Mouse (Mus musculus): ENCODE results near the gene Doc2b. TPM values are rescaled to one million over a fixed set of nuclear protein-coding genes. Genes with fewer than 3 reads are reported as not detected.
"Not testable (repeated sequence)": the region's sequence is repeated elsewhere in the genome, so short reads cannot be mapped to it uniquely, and the experiment has no call there.

Doc2b gene
- polyA plus RNA-seq, 1 experiment from 2014 or later: 3.5 TPM

DNA sequence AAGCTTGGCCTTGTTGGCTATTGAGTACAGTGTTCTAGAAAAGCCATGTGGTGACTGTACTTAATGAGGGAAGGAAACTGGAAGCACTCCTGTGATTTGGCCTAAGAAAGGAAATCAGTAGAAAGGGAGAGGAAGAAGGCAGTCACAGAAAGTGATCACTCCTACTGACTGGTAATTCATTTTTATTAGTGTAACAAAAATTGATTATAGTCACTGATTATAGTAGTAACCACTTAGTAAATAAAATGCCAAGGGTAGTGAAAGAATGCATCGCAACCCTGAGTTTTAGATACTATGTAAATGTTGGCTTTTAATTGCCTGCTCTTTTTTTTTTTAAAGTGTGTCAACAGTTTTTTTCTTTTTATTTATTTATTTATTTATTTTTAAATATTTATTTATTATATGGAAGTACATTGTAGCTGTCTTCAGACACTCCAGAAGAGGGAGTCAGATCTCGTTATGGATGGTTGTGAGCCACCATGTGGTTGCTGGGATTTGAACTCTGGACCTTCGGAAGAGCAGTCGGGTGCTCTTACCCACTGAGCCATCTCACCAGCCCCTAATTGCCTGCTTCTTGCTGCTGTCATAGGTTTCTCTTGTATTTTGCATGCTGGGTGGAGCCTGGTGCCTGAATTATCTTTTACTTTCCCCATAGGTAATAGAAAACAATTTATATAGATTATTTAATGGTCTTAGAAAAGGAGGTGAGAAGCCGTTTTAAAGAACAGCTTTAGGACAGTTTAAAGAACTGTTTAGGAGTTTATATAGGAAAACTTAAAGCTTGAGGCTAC, 60.2 kb downstream of the Doc2b start:
- 79% methylated on average over 5 of the region's 5 CpGs for WGBS
- Histone ChIP-seq H3K9ac (replicated peaks; ENCODE audit: low read length) (no peak overlapping the region), H3K4me2 (ENCODE audit: low read length) (peak overlapping the region; percentile 80), H3K27me3 (ENCODE audit: control insufficient read depth, insufficient read depth, low read length) (no peaks in the 10 kb centered on the region), H3K4me1 (ENCODE audit: control insufficient read depth, insufficient read depth, low read length) (peaks cover 49% of the 10 kb centered on the region), H3K9me3 (ENCODE audit: control insufficient read depth, low read length) (no peaks in the 10 kb centered on the region), H3K27ac (replicated peaks; ENCODE audit: low read depth, low read length) (no peak overlapping the region), H3K4me3 (replicated peaks; ENCODE audit: low read depth, low read length) (peak overlapping the region; percentile 96), H3K36me3 (ENCODE audit: control insufficient read depth, insufficient read depth, low read length) (no peaks in the 10 kb centered on the region; the same call in 1 of the 2 replicates)
- DNase-seq (no peak), ATAC-seq (ENCODE audit: low FRiP score, low TSS enrichment) (no peak)

DNA sequence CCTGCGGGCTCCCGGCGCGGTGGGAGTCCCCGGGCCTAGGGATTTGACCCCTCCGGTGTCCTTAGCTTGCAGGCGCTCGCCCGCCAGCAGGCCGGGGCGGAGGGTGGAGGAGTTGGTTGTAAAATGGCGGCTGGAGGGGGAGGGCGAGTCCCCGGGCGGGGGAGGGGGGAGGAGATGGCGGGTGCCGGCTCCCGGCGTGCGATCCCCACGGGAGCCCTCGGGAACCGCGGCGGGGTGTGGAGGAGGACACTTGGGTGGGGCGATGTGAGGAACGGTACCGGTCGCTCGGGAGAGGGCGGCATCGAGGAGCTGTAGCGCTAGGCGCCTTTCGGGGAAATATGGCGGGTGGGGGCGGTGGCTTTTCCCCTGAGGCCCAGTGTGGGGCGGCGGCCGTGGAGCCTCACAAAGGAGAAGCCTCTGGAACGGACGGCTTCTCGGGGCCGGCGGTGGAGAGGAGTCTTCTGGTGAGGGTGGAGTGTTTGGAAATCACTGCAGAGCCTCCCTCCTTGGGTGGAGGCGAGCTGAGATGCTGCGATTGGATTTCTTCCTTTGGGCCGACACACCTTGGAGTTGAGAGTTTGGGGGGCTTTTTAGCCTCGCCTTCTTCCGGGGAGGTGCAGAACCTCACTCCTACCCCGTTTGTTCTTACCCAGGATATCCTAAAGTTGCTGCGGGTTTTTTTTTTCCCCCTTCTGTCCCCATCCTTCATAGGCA, 62.5 kb downstream of the Doc2b start:
- H3K4me1 ChIP-seq (ENCODE audit: control insufficient read depth, insufficient read depth, low read length): peaks cover 44% of the 10 kb centered on the region
- under 1% methylated on average over 45 of the region's 52 CpGs for WGBS
- no peaks in the 10 kb centered on the region; the same call in 1 of the 2 replicates for H3K36me3 ChIP-seq (ENCODE audit: control insufficient read depth, insufficient read depth, low read length)
- H3K27me3 ChIP-seq (ENCODE audit: control insufficient read depth, insufficient read depth, low read length): no peaks in the 10 kb centered on the region
- DNase-seq (peak; percentile 85), ATAC-seq (ENCODE audit: low FRiP score, low TSS enrichment) (peak; percentile 76)
- peak overlapping the region; percentile 96 for H3K4me3 ChIP-seq (replicated peaks; ENCODE audit: low read depth, low read length)
- peak overlapping the region; percentile 80 for H3K4me2 ChIP-seq (ENCODE audit: low read length)
- H3K27ac ChIP-seq (replicated peaks; ENCODE audit: low read depth, low read length): peak overlapping the region; percentile 100
- H3K9ac ChIP-seq (replicated peaks; ENCODE audit: low read length): peak overlapping the region; percentile 99
- no peaks in the 10 kb centered on the region for H3K9me3 ChIP-seq (ENCODE audit: control insufficient read depth, low read length)

DNA sequence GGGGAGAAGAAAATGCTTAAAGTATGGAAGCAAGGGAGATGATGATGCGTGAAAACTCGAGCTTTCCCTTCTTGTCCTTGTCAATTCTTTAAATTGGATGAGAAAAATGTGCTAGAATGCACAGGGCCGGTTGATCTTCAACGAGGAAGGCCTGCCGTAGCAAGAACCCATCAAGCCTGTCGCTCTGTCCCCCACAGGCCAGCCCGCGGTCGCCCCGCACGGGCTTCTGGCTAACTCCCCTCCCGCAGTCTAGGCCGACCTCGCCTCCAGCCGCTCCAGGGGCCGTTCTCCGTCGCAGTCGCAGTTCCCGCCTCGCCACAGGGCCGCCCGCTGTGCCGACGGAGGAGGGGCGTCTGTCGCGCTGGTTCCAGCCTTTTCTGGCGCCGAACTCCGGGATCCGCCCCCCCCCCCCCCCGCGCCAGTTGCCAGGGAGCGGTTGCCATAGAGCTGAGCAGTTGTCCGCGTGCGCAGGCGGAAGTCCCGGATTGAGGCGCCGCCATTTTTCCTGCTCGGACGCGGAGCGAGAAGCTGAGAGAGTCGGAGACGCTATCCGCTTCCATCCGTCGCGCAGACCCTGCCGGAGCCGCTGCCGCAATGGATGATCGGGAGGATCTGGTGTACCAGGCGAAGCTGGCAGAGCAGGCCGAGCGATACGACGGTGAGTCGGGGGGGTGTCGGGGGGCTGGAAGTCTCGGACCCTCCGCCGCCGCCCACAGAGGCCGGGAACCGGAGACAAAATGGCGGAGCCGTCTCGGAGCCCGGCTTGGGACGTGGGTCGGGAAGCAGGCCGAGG, 63.2 kb downstream of the Doc2b start, which contains the start of gene Ywhae:
Gene Ywhae (plus strand): TSS at position 436 of the 793 bp plus-strand sequence.
- Histone ChIP-seq H3K9me3 (ENCODE audit: control insufficient read depth, low read length) (no peaks in the 10 kb centered on the region), H3K4me3 (replicated peaks; ENCODE audit: low read depth, low read length) (peak within 1 kb of the TSS; percentile 96), H3K27ac (replicated peaks; ENCODE audit: low read depth, low read length) (peak within 1 kb of the TSS; percentile 100), H3K4me1 (ENCODE audit: control insufficient read depth, insufficient read depth, low read length) (peaks cover 39% of the 10 kb centered on the region), H3K36me3 (ENCODE audit: control insufficient read depth, insufficient read depth, low read length) (no peaks in the 10 kb centered on the region), H3K4me2 (ENCODE audit: low read length) (peak within 1 kb of the TSS; percentile 80), H3K9ac (replicated peaks; ENCODE audit: low read length) (peak within 1 kb of the TSS; percentile 99), H3K27me3 (ENCODE audit: control insufficient read depth, insufficient read depth, low read length) (no peaks in the 10 kb centered on the region)
- peak; percentile 91 for ATAC-seq (ENCODE audit: low FRiP score, low TSS enrichment)
- peak; percentile 96 for DNase-seq
- WGBS: under 1% methylated on average over 66 of the region's 76 CpGs

DNA sequence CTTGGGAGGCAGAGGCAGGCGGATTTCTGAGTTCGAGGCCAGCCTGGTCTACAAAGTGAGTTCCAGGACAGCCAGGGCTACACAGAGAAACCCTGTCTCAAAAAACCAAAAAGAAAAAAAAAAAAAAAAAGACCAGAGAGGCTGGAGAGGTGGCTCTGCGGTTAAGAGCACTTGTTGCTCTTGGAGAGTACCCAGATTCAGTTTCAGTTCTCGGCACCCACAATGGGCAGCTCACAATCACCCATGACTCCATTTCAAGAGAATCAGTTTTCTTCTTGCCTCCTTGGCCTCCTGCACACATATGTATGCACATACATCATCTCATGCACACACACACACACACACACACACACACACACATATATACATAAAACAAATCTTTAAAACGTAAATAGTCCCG, 68.2 kb downstream of the Doc2b start:
- H3K27ac ChIP-seq (replicated peaks; ENCODE audit: low read depth, low read length); H3K9me3 ChIP-seq (ENCODE audit: control insufficient read depth, low read length); H3K36me3 ChIP-seq (ENCODE audit: control insufficient read depth, insufficient read depth, low read length); H3K4me2 ChIP-seq (ENCODE audit: low read length); H3K4me3 ChIP-seq (replicated peaks; ENCODE audit: low read depth, low read length); ATAC-seq (ENCODE audit: low FRiP score, low TSS enrichment); H3K9ac ChIP-seq (replicated peaks; ENCODE audit: low read length); DNase-seq; H3K27me3 ChIP-seq (ENCODE audit: control insufficient read depth, insufficient read depth, low read length): not testable (repeated sequence)
- H3K4me1 ChIP-seq (ENCODE audit: control insufficient read depth, insufficient read depth, low read length): peaks cover 11% of the 10 kb centered on the region
- 92% methylated on average over 6 of the region's 6 CpGs for WGBS

DNA sequence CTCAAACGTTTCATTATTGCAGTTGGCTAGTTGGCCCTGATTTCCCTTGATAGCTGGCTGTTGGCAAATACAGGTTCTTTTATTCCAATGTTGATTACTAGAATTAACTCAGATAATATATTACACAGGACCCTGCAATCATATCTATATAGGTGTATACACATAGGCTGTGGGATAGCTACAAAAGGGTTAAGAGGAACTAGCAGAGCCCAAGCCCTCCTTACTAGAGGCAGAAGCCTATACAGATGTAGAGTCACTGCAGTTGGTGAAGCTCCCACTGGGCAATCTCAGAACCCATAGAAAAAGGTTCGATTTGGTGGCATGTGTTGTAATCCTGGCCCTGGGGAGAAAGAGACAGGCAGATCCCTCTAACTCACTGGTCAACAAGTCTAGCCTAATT, 68.7 kb downstream of the Doc2b start:
- H3K4me3 ChIP-seq (replicated peaks; ENCODE audit: low read depth, low read length): no peak overlapping the region
- H3K9ac ChIP-seq (replicated peaks; ENCODE audit: low read length): no peak overlapping the region
- 78% methylated on average over 2 of the region's 2 CpGs for WGBS
- ATAC-seq (ENCODE audit: low FRiP score, low TSS enrichment) (no peak), DNase-seq (no peak)
- no peak overlapping the region for H3K4me2 ChIP-seq (ENCODE audit: low read length)
- H3K27ac ChIP-seq (replicated peaks; ENCODE audit: low read depth, low read length): no peak overlapping the region
- H3K9me3 ChIP-seq (ENCODE audit: control insufficient read depth, low read length): no peaks in the 10 kb centered on the region
- H3K36me3 ChIP-seq (ENCODE audit: control insufficient read depth, insufficient read depth, low read length): no peaks in the 10 kb centered on the region
- H3K4me1 ChIP-seq (ENCODE audit: control insufficient read depth, insufficient read depth, low read length): peaks cover 9% of the 10 kb centered on the region
- H3K27me3 ChIP-seq (ENCODE audit: control insufficient read depth, insufficient read depth, low read length): no peaks in the 10 kb centered on the region

GRCm38 (mm10) chr11:75722339-75722738, 73.5 kb downstream of the Doc2b start:
- no peaks in the 10 kb centered on the region for H3K4me1 ChIP-seq (ENCODE audit: control insufficient read depth, insufficient read depth, low read length)
- no peaks in the 10 kb centered on the region for H3K36me3 ChIP-seq (ENCODE audit: control insufficient read depth, insufficient read depth, low read length)
- no peaks in the 10 kb centered on the region for H3K27me3 ChIP-seq (ENCODE audit: control insufficient read depth, insufficient read depth, low read length)
- no peaks in the 10 kb centered on the region for H3K9me3 ChIP-seq (ENCODE audit: control insufficient read depth, low read length)
- DNase-seq: no peak
- WGBS: 71% methylated on average over 4 of the region's 4 CpGs
- ATAC-seq (ENCODE audit: low FRiP score, low TSS enrichment): no peak
- no peak overlapping the region for H3K9ac ChIP-seq (replicated peaks; ENCODE audit: low read length)
- H3K27ac ChIP-seq (replicated peaks; ENCODE audit: low read depth, low read length): no peak overlapping the region
- H3K4me2 ChIP-seq (ENCODE audit: low read length): no peak overlapping the region
- H3K4me3 ChIP-seq (replicated peaks; ENCODE audit: low read depth, low read length): no peak overlapping the region

Other genes starting within 250 kb of the Doc2b start
- gene Pitpna, start 208.0 kb downstream of the Doc2b start, polyA plus RNA-seq (2014; fragmentation: Nextera tagmentation; extraction: Ambion mirVana): 115 and 120 TPM in 2 replicates
- 49.2 and 53.0 TPM in 2 replicates for gene Inpp5k, start 165.1 kb downstream of the Doc2b start, polyA plus RNA-seq (2014; fragmentation: Nextera tagmentation; extraction: Ambion mirVana)
- 4.2 and 5.2 TPM in 2 replicates for gene Myo1c, start 145.5 kb downstream of the Doc2b start, polyA plus RNA-seq (2014; fragmentation: Nextera tagmentation; extraction: Ambion mirVana)
- 83.7 and 114 TPM in 2 replicates for gene Crk, start 116.8 kb downstream of the Doc2b start, polyA plus RNA-seq (2014; fragmentation: Nextera tagmentation; extraction: Ambion mirVana)
- 1,339 and 1,573 TPM in 2 replicates for gene Ywhae, start 63.2 kb downstream of the Doc2b start, polyA plus RNA-seq (2014; fragmentation: Nextera tagmentation; extraction: Ambion mirVana)
- gene Rph3al, start 142.4 kb upstream of the Doc2b start, polyA plus RNA-seq (2014; fragmentation: Nextera tagmentation; extraction: Ambion mirVana): 1.6 and 2.3 TPM in 2 replicates
- gene 1700016K19Rik, start 203.9 kb upstream of the Doc2b start, polyA plus RNA-seq (2014; fragmentation: Nextera tagmentation; extraction: Ambion mirVana): 2.1 and 2.7 TPM in 2 replicates
- 6.3 and 7.7 TPM in 2 replicates for gene Rflnb, start 231.7 kb upstream of the Doc2b start, polyA plus RNA-seq (2014; fragmentation: Nextera tagmentation; extraction: Ambion mirVana)